Mouse (Mus musculus): ENCODE data around the gene Fads1. TPM values are rescaled to one million over a fixed set of nuclear protein-coding genes. Genes with fewer than 3 reads are reported as not detected.

Gene Fads1
- total RNA-seq, 2 experiments from 2014 or later = 23.4 to 23.5 TPM

DNA sequence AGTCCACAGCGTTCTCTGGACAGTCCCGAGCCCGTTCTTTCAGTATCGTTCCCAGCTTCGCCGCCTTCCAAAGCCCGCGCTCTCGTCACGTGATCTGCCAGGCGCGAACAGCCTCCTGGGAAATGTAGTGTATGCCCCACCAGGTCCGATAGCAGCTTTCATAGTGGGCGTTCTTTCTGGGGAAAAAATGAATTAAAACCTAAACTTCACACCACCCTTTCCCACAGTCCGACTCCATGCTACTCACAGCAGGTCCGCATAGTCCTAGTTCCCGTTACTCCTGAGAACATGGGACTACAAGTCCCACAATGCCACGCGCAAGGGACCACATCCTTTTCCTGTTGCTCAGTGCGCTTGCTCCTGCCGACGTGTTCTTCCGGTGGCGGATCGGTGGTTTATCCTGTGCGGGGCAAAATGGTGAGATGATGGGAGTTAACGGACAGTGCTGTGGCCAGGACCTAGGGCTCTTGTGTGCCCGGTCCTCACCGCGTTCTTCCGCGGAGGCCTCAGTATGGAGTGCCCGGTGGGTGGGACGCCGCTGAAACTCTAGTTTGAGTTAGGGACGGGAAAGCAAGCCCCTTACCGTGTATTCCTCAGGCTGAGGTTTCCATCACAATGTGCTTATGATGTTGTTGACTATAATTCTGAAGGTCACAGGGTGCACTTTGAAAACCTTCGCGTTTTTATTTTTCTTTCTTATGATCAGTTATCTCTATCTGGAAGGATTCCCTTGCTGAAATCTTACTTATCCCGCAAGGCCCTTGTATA lies 21.3 kb downstream of the Fads1 start, which contains the start of the genes Tmem258 and Fen1:
Gene Tmem258, plus strand, starts transcription at position 167 of the 768 bp plus-strand sequence.
Gene Fen1, minus strand, starts transcription at position 322 of the 768 bp plus-strand sequence.
- intact Hi-C loops (cut with DNase I) = no loop called here
- DNase-seq = peak; percentile 90 to 93

DNA sequence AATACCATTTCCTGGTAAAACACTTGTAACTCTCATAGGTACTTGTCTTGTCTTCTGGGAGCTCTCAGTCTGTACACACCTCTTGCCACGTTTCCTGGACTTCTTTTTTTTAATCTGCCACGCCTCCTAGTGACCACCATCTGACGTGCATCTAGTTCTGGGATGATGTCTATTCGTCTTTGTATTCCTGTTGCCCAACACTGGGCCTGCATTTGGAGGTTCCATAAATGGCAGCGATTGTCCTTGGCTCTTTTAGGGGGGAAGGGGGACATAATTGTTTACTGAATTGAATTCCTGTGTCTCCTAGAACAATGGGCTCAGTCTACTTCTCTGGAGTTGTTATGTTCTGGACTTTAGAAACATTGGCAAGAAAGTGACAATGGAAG lies 21.9 kb downstream of the Fads1 start:
- DNase-seq = peak in 1 of 2 experiments; percentile 43
- intact Hi-C loops (cut with DNase I) = no loop called here

DNA sequence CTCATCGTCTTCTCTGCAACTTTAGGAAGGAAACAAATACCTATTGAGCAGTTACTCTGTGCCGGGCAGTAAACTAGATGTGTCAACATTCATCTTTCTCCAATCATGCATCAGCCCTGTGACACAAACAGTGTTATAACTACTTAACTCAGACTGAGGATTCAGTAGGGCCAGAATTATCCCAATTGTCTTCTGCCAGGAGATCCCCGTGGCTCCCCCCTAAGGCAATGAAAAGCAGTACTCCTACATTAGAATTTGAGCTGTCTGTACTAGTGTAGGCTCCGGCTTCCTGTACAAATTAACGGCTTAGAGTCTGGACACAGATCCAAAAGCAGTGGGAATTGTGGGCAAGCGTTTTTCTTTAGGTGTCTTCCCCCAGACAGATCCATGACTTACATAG lies 22.4 kb downstream of the Fads1 start:
- intact Hi-C loops (cut with DNase I) = no loop called here
- DNase-seq = no peak

GRCm38 (mm10) chr19:10208851-10209250 lies 26.2 kb downstream of the Fads1 start:
- intact Hi-C loops (cut with DNase I) = no loop called here
- DNase-seq = no peak

GRCm38 (mm10) chr19:10210885-10211284 lies 28.2 kb downstream of the Fads1 start:
- intact Hi-C loops (cut with DNase I) = no loop called here
- no peak for DNase-seq

DNA sequence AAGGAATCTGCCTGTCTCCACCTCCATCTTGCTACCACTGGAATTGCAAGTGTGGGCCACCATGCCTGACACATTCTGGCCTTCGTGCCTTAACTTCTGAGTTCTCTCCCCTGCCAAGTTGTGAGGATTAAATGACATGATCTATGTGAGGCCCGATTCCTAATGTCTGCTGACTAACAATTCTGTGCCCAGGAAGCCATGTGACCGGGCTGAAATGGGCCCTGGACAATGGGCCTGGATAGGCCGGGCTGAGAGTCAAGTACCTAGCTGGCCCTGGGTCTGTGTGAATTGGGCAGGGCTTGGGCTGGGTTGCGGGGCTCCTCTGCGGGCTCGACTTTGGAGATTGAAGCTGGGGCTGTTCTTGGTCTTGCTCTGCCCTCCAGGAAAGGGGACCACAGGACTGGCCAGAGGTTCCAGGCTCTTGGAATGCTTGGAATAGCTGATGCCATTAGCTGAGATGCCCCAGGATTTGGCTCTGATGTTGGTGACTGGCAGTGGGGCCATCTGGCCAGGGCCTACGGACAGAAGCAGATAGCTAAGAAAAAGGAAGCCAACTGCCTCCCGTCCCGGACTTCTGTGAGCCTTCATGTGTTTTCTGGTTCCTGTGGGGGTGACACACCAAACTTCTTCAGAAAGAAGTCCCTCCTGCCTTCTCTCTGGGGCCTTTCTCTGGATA lies 31.2 kb downstream of the Fads1 start:
- intact Hi-C loops (cut with DNase I) = no loop called here
- DNase-seq = no peak

GRCm38 (mm10) chr19:10216101-10216500 lies 33.4 kb downstream of the Fads1 start:
- DNase-seq = no peak
- intact Hi-C loops (cut with DNase I) = no loop called here

DNA sequence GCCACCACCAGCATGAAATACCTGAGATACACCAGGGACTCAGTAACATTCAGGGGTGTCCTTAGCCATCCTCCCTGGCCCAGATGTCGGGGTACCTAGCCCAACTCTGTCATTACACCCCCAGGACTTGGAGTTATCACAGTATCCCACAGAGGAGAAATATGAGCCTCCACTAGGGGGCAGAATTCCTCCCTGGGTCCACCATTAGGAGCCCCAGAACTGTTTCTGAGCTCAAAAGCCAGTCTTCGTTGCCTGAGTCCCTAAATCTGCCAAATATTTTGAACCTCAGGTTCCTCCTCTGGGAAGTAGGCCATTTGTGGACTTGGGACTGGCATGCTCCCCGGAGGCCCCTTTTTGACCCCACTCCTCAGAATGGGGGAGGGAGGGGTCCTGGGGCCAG lies 36.4 kb downstream of the Fads1 start:
- intact Hi-C loops (cut with DNase I) = loop anchor here (2.0 kb wide), 1 partner anchor 22 kb away; the partner anchor contains the start of gene Myrf

DNA sequence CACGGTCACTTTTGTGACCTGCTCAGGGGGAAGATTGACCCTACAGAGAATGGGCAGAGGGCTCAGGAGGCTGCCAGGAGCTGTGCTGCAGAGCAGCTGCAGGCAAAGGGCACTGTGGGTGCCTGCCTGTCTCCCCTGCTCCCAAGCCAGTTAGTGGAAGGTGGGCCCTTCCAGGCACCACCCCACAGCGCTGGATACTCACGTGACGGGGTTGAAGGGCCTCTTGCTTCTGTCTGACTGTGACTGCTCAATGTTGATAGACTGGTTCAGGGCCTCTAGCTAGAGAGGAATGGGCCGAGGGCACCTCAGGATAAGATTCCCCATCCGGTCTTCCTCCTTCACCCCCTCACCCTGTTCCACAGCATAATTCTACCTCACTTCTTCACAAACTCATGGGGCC lies 36.9 kb downstream of the Fads1 start:
- no peak for DNase-seq
- intact Hi-C loops (cut with DNase I) = loop anchor here (2.0 kb wide), 1 partner anchor 21 kb away; the partner anchor contains the start of gene Myrf

More for the DNA sequence above, 36.4 kb downstream of the Fads1 start:
- DNase-seq = peak; percentile 37 to 67

- DNase-seq = no peak
- intact Hi-C loops (cut with DNase I) = no loop called here
Measured at GRCm38 (mm10) chr19:10221585-10221984, 38.9 kb downstream of the Fads1 start.

DNA sequence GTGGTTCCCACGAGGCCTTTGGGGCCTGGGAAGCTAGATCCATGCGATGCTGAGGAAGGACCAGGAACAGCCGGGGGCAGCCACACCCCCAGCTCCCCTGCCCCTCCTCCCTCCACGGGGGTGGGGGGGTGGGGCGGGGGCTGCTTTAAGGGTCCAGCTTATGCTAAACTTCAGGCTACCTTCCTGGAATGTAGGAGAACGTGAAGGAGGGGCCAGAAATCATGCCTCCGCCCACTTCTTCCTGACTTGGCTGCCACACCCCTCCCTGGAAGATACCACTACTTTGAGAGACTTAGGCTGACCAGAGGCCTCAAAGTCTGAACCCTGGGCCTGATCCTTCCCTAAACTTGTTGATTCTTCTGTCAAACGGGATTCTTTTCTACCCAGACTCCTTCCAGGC lies 40.0 kb downstream of the Fads1 start:
- DNase-seq = no peak
- intact Hi-C loops (cut with DNase I) = no loop called here

DNA sequence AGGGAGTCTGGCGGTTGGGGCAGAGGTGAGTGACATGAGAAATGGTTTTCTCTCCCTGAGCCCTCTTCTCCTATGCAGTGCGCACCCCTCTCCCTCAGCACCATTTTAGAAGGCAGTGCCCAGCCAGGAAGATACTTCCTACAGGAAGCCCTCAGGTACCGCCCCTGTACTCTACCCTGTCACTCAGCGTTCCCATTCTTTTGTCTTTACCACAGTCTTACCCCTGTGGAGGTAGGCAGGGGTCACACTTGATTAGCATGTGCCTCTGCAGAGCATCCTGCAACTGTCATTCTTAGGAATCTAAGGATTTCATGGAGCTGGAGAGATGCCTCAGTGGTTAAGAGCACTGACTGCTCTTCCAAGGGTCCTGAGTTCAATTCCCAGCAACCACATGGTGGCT lies 40.9 kb downstream of the Fads1 start:
- intact Hi-C loops (cut with DNase I) = no loop called here
- DNase-seq = no peak

- intact Hi-C loops (cut with DNase I) = no loop called here
- no peak for DNase-seq
Measured at GRCm38 (mm10) chr19:10224637-10225453, 42.2 kb downstream of the Fads1 start.

DNA sequence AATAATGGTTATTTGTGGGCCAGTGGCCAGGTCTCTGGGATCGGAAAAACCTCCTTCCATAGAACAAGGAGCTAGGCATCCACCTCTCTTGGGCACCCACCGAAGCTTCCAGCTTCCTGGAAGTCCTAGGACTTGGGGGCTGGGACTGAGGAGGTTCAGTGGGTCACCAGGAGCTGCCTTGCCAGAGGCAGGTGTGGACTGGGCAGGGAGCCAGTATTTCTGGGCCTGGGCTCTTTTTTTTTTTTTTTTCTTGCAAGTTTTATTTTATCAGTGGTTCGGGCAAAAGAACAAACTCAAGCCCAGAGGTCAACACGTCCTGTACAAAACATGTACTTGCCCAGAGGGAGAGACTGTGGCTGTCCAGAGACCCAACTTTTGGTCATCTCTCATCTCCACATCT lies 43.1 kb downstream of the Fads1 start:
- intact Hi-C loops (cut with DNase I) = no loop called here
- no peak for DNase-seq

- intact Hi-C loops (cut with DNase I) = no loop called here
- no peak for DNase-seq
Measured at GRCm38 (mm10) chr19:10231016-10231415, 48.3 kb downstream of the Fads1 start.

DNA sequence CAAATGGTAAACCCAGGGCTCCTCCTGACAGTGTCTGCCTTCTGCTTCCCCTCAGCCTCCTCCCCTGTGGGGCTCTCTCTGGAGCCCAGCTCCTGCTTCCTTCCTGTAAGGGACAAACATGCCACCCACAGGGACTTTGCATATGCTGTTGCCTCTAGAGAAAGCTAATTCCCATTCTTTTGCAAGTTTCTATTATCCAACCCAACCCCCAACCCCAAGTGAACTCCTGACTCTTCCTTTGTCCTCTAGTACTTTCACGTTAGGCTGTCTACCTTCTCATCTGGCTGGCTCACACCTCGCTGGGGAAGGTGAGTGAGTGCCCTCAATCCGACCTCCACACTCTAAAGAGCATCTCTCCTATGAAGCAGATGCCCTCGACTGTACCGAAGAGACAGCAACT lies 49.2 kb downstream of the Fads1 start:
- intact Hi-C loops (cut with DNase I) = no loop called here

DNA sequence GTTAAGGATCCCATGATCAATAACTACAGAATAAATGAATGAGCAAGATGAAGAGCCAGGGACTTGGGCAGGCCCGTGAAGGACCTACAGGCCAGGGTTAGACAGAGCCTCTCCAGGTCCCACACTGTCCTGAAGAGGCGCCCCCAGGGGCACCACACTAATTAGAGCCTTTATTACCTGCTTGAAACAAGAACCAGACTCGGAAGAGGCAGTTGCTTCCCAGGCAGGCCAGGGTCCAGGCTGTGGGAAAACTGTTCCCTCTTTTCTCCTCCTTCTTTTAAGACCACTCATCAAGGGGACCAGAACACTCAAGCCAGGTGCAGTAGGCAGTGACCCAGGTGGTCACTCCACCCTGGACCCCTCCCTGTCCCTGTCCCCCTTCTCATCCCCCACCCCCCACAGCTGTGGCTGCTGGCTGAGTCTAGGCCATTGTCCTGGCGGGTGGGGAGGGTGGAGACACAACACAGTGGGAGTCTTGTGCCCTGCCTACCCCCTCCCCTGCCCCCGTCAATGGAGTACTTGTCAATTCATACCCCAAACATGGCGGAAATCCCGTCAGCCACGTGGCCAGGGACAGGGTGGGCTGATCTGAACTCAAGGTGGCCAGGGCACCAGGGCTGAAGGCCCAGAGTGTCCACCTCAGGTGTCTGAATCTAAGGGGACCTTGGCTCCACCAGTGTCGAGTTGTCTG lies 49.8 kb downstream of the Fads1 start:
- intact Hi-C loops (cut with DNase I) = no loop called here
- no peak for DNase-seq

More for the DNA sequence above, 49.2 kb downstream of the Fads1 start:
- DNase-seq = no peak

- intact Hi-C loops (cut with DNase I) = no loop called here
- no peak for DNase-seq
Measured at GRCm38 (mm10) chr19:10235784-10236565, 53.3 kb downstream of the Fads1 start.

- intact Hi-C loops (cut with DNase I) = no loop called here
- DNase-seq = peak in 1 of 2 experiments; percentile 15
Measured at GRCm38 (mm10) chr19:10238477-10238876, 55.8 kb downstream of the Fads1 start.
